Mouse (Mus musculus) heart, postnatal 0 days (tissue): ENCODE measurements around the gene Slc22a15. TPM values are rescaled to one million over a fixed set of nuclear protein-coding genes. Genes with fewer than 3 reads are reported as not detected.

Experiments used
- ATAC-seq: fragments of 200-750 bp; cut with Nextera tagmentation; 2 replicates; pipeline ENCODE4 v1.8.0; 2017; ENCODE audit warnings: low read depth, moderate number of reproducible peaks, moderate library complexity; ENCODE audit not compliant: insufficient read depth
- DNase-seq: peaks from one replicate; pipeline ENCODE4 v3.0.0-alpha.2; 2016; ENCODE audit warnings: low spot score
- H3K27ac ChIP-seq: fragments of 300-500 bp; sonication (generic); 2 replicates; pipeline ENCODE4 v1.5.1; 2014; ENCODE audit warnings: low read depth, mild to moderate bottlenecking
- H3K27me3 ChIP-seq: fragments of 300-500 bp; sonication (generic); 2 replicates; pipeline ENCODE4 v1.6.1; 2014; ENCODE audit warnings: low read length, mixed read lengths; ENCODE audit not compliant: control insufficient read depth, insufficient read depth
- H3K36me3 ChIP-seq: fragments of 300-500 bp; sonication (generic); replicated peaks from 2 replicates; pipeline ENCODE4 v1.6.1; 2014; ENCODE audit warnings: low read length, mixed read lengths; ENCODE audit not compliant: control insufficient read depth, insufficient read depth
- H3K4me1 ChIP-seq: fragments of 300-500 bp; sonication (generic); 2 replicates; pipeline ENCODE4 v1.6.1; 2014; ENCODE audit warnings: antibody characterized with exemption; ENCODE audit not compliant: control insufficient read depth, insufficient read depth
- H3K4me2 ChIP-seq: fragments of 300-500 bp; sonication (generic); 2 replicates; pipeline ENCODE4 v1.6.1; 2014; ENCODE audit warnings: low read depth, mild to moderate bottlenecking, low read length, moderate library complexity
- H3K4me3 ChIP-seq: fragments of 300-500 bp; sonication (generic); 2 replicates; pipeline ENCODE4 v1.5.1; 2014; ENCODE audit warnings: low read depth, low read length
- H3K9ac ChIP-seq: fragments of 300-500 bp; sonication (generic); replicated peaks from 2 replicates; pipeline ENCODE4 v1.6.1; 2014; ENCODE audit warnings: low read depth, low read length, mixed read lengths
- H3K9me3 ChIP-seq: fragments of 300-500 bp; sonication (generic); replicated peaks from 2 replicates; pipeline ENCODE4 v1.6.1; 2016; ENCODE audit warnings: low read length; ENCODE audit not compliant: control insufficient read depth
- CTCF ChIP-seq: IDR thresholded peaks from 2 replicates; pipeline ENCODE4 v1.5.1; 2016; ENCODE audit warnings: antibody characterized with exemption, control low read depth, low read depth
- EP300 ChIP-seq: IDR thresholded peaks from 2 replicates; pipeline ENCODE4 v1.6.1; 2016; ENCODE audit warnings: antibody characterized with exemption, low read depth
- WGBS: fragments of 180-500 bp; shearing (Covaris S2); extraction: QIAGEN DNeasy Blood & Tissue Kit; methylation state at CpG from one replicate; pipeline ENCODE4 v1.1.7; 2014; 5-methylcytosine and 5-hydroxymethylcytosine counted together
- polyA plus RNA-seq: library from polyadenylated mRNA; unstranded; fragments of >200 nt; fragmentation: Nextera tagmentation; extraction: Ambion mirVana; gene quantifications from 2 replicates; pipeline ENCODE4 v1.2.1, GENCODE M21; 2015
- total RNA-seq: library from RNA; depleted of rRNA; stranded (reverse); fragments of >200 nt; gene quantifications from 2 replicates; pipeline ENCODE4 v1.2.3, GENCODE M21; 2014; ENCODE audit warnings: low replicate concordance

Gene Slc22a15
- total and polyA plus RNA-seq, 2 experiments from 2014 or later, result 3.2 to 11.0 TPM

- no peaks in the 10 kb centered on the region for H3K27me3 ChIP-seq
- ATAC-seq (no peak), DNase-seq (no peak)
- no peaks in the 10 kb centered on the region for H3K4me1 ChIP-seq
- H3K4me2 ChIP-seq, result no peak overlapping the region
- no peak overlapping the region for H3K4me3 ChIP-seq
- H3K36me3 ChIP-seq, result no peaks in the 10 kb centered on the region
- H3K9me3 ChIP-seq, result no peaks in the 10 kb centered on the region
- 57% methylated on average over 3 of the region's 3 CpGs for WGBS
- H3K9ac ChIP-seq, result no peak overlapping the region
- no peak overlapping the region for H3K27ac ChIP-seq
- TF ChIP-seq CTCF (no peak), EP300 (no peak)
These were observed 33.8 kb upstream of the Slc22a15 start for GRCm38 (mm10) chr3:101958047-101958446.

GRCm38 (mm10) chr3:101953506-101953905 is 29.3 kb upstream of the Slc22a15 start:
- TF ChIP-seq EP300 (no peak), CTCF (no peak)
- DNase-seq, result no peak
- no peaks in the 10 kb centered on the region for H3K36me3 ChIP-seq
- ATAC-seq, result no peak
- no peaks in the 10 kb centered on the region for H3K27me3 ChIP-seq
- H3K27ac ChIP-seq, result no peak overlapping the region
- 61% methylated on average over 7 of the region's 7 CpGs for WGBS
- H3K9ac ChIP-seq, result no peak overlapping the region
- no peaks in the 10 kb centered on the region for H3K4me1 ChIP-seq
- H3K4me2 ChIP-seq, result no peak overlapping the region
- H3K9me3 ChIP-seq, result no peaks in the 10 kb centered on the region
- H3K4me3 ChIP-seq, result no peak overlapping the region

- DNase-seq (no peak), ATAC-seq (no peak)
- Histone ChIP-seq H3K27ac (no peak overlapping the region), H3K36me3 (no peaks in the 10 kb centered on the region), H3K27me3 (no peaks in the 10 kb centered on the region), H3K4me2 (no peak overlapping the region), H3K4me3 (no peak overlapping the region), H3K9ac (no peak overlapping the region), H3K4me1 (no peaks in the 10 kb centered on the region), H3K9me3 (no peaks in the 10 kb centered on the region)
- 84% methylated on average over 2 of the region's 2 CpGs for WGBS
- TF ChIP-seq EP300 (no peak), CTCF (no peak)
These were observed 28.3 kb upstream of the Slc22a15 start for GRCm38 (mm10) chr3:101952577-101952976.

- TF ChIP-seq EP300, result no peak
- TF ChIP-seq CTCF, result no peak
- no peak for DNase-seq
These were observed 24.3 kb upstream of the Slc22a15 start for GRCm38 (mm10) chr3:101948572-101948971.

GRCm38 (mm10) chr3:101947250-101947649 is 23.0 kb upstream of the Slc22a15 start:
- Histone ChIP-seq H3K4me1 (no peaks in the 10 kb centered on the region), H3K27me3 (no peaks in the 10 kb centered on the region), H3K9ac (no peak overlapping the region), H3K4me3 (no peak overlapping the region), H3K27ac (no peak overlapping the region), H3K4me2 (no peak overlapping the region), H3K9me3 (no peaks in the 10 kb centered on the region), H3K36me3 (no peaks in the 10 kb centered on the region)
- ATAC-seq (no peak), DNase-seq (no peak)
- 78% methylated on average over 4 of the region's 4 CpGs for WGBS
- TF ChIP-seq CTCF (no peak), EP300 (no peak)

More at GRCm38 (mm10) chr3:101948572-101948971, 24.3 kb upstream of the Slc22a15 start:
- no peak for ATAC-seq
- no peaks in the 10 kb centered on the region for H3K4me1 ChIP-seq
- H3K36me3 ChIP-seq, result no peaks in the 10 kb centered on the region
- H3K4me2 ChIP-seq, result no peak overlapping the region
- no peaks in the 10 kb centered on the region for H3K27me3 ChIP-seq
- H3K9me3 ChIP-seq, result no peaks in the 10 kb centered on the region
- WGBS, result 59% methylated on average over 3 of the region's 3 CpGs
- H3K27ac ChIP-seq, result no peak overlapping the region
- H3K9ac ChIP-seq, result no peak overlapping the region
- no peak overlapping the region for H3K4me3 ChIP-seq

GRCm38 (mm10) chr3:101945257-101945656 is 21.0 kb upstream of the Slc22a15 start:
- no peak overlapping the region for H3K4me3 ChIP-seq
- DNase-seq, result no peak
- 74% methylated on average over 5 of the region's 5 CpGs for WGBS
- no peaks in the 10 kb centered on the region for H3K9me3 ChIP-seq
- H3K9ac ChIP-seq, result no peak overlapping the region
- H3K4me2 ChIP-seq, result no peak overlapping the region
- no peak overlapping the region for H3K27ac ChIP-seq
- no peak for TF ChIP-seq EP300
- no peak for TF ChIP-seq CTCF
- no peaks in the 10 kb centered on the region for H3K27me3 ChIP-seq
- no peak for ATAC-seq
- H3K36me3 ChIP-seq, result no peaks in the 10 kb centered on the region
- no peaks in the 10 kb centered on the region for H3K4me1 ChIP-seq
